Mouse (Mus musculus) heart, postnatal 0 days (tissue): ENCODE measurements around the gene Ascl2.

ENCODE experiments used
- CTCF ChIP-seq: IDR thresholded peaks from 2 replicates; pipeline ENCODE4 v1.5.1; 2016; ENCODE audit warnings: antibody characterized with exemption, control low read depth, low read depth
- EP300 ChIP-seq: IDR thresholded peaks from 2 replicates; pipeline ENCODE4 v1.6.1; 2016; ENCODE audit warnings: antibody characterized with exemption, low read depth

- TF ChIP-seq CTCF, result no peak
- TF ChIP-seq EP300, result no peak
These were observed 13.0 kb downstream of the Ascl2 start for GRCm38 (mm10) chr7:142956018-142956417.
